Mouse (Mus musculus) thymus, adult 2 months (tissue): Measurements from ENCODE around the gene Olfr93.

Source experiments
- CTCF ChIP-seq: fragments of 200-500 bp; IDR thresholded peaks from 2 replicates; pipeline ENCODE4 v1.5.1; 2012; ENCODE audit warnings: mild to moderate bottlenecking, control low read depth, low read length, moderate library complexity, borderline replicate concordance; ENCODE audit not compliant: control insufficient read depth, poor library complexity, insufficient read depth; ENCODE audit errors: extremely low read depth
- POLR2A ChIP-seq: fragments of 200-500 bp; IDR thresholded peaks from 2 replicates; pipeline ENCODE4 v1.6.1; 2012; ENCODE audit warnings: mild to moderate bottlenecking, low read length, control low read depth, moderate library complexity; ENCODE audit not compliant: control insufficient read depth, poor library complexity, insufficient read depth; ENCODE audit errors: extremely low read depth

- TF ChIP-seq POLR2A, result no peak
- no peak for TF ChIP-seq CTCF
Measured at GRCm38 (mm10) chr17:37092198-37092597, 69.1 kb downstream of the Olfr93 start.
